Mouse (Mus musculus): ENCODE results near the gene Ttll3. TPM values are rescaled to one million over a fixed set of nuclear protein-coding genes. Genes with fewer than 3 reads are reported as not detected.

Gene Ttll3
- polyA plus RNA-seq, 1 experiment: 52.2 TPM

GRCm38 (mm10) chr6:113380480-113380879, 8.6 kb upstream of the Ttll3 start:
- WGBS: 89% methylated on average over 11 of the region's 11 CpGs
- H3K27ac ChIP-seq (ENCODE audit: insufficient read depth, low read length): no peak overlapping the region
- H3K27me3 ChIP-seq (ENCODE audit: control insufficient read depth, insufficient read depth, low read length): no peaks in the 10 kb centered on the region
- TF ChIP-seq CTCF (IDR thresholded peaks at IDR 0.05; ENCODE audit: borderline replicate concordance, insufficient read depth, low read depth, low read length) (no peak), POLR2A (IDR thresholded peaks at IDR 0.05; ENCODE audit: borderline replicate concordance, insufficient read depth, low read length) (no peak)
- H3K4me1 ChIP-seq (ENCODE audit: control insufficient read depth, insufficient read depth, low read length): peaks cover 2% of the 10 kb centered on the region
- no peak overlapping the region for H3K4me3 ChIP-seq (replicated peaks; ENCODE audit: insufficient read depth, low read depth, low read length)
- no peak for DNase-seq

DNA sequence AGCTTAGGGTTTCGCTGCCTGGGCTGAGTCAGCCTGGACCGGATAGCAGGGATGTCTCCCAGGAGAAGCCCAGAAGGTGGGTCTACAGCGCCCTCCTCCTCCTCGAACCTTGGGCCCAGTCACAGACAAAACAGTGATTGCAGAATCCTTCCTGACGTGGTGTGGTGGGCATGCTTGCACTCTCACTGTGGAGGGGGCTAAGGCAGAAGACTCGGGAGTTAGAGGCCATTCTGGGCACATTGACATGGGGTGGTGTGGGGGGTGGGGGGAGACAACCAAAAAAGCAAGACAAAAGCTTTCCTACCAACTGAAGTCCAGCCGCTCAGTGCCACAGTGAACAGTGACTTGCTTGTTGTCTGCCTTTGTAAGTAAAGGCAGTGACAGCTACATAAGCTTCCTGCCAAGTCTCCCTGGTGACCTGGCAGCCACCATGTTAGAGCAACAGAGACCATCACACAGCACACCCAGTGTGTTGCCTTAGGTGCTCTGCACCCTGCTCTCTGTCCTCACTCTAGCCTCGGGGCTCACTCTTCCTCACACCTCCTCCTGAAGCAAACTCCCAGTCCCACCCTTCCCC, 4.6 kb upstream of the Ttll3 start:
- no peak overlapping the region for H3K4me3 ChIP-seq (replicated peaks; ENCODE audit: insufficient read depth, low read depth, low read length)
- H3K27me3 ChIP-seq (ENCODE audit: control insufficient read depth, insufficient read depth, low read length): no peaks in the 10 kb centered on the region
- no peak for TF ChIP-seq POLR2A (IDR thresholded peaks at IDR 0.05; ENCODE audit: borderline replicate concordance, insufficient read depth, low read length)
- no peak for TF ChIP-seq CTCF (IDR thresholded peaks at IDR 0.05; ENCODE audit: borderline replicate concordance, insufficient read depth, low read depth, low read length)
- DNase-seq: peak in 1 of 2 experiments; percentile 46
- no peak overlapping the region; the same call in 1 of the 2 replicates for H3K27ac ChIP-seq (ENCODE audit: insufficient read depth, low read length)
- whole genome bisulfite sequencing: 45% methylated on average over 8 of the region's 8 CpGs
- peaks cover 3% of the 10 kb centered on the region for H3K4me1 ChIP-seq (ENCODE audit: control insufficient read depth, insufficient read depth, low read length)

- Histone ChIP-seq H3K4me1 (ENCODE audit: control insufficient read depth, insufficient read depth, low read length) (peaks cover 3% of the 10 kb centered on the region), H3K27me3 (ENCODE audit: control insufficient read depth, insufficient read depth, low read length) (no peaks in the 10 kb centered on the region), H3K4me3 (replicated peaks; ENCODE audit: insufficient read depth, low read depth, low read length) (no peak overlapping the region), H3K27ac (ENCODE audit: insufficient read depth, low read length) (peak overlapping the region; percentile 63; the same call in 1 of the 2 replicates)
- no peak for DNase-seq
- TF ChIP-seq POLR2A (IDR thresholded peaks at IDR 0.05; ENCODE audit: borderline replicate concordance, insufficient read depth, low read length) (no peak), CTCF (IDR thresholded peaks at IDR 0.05; ENCODE audit: borderline replicate concordance, insufficient read depth, low read depth, low read length) (no peak)
- WGBS: 55% methylated on average over 11 of the region's 11 CpGs
Measured at GRCm38 (mm10) chr6:113385160-113385714, 3.8 kb upstream of the Ttll3 start.

- Histone ChIP-seq H3K27ac (ENCODE audit: insufficient read depth, low read length) (no peak overlapping the region), H3K4me3 (replicated peaks; ENCODE audit: insufficient read depth, low read depth, low read length) (no peak overlapping the region), H3K27me3 (ENCODE audit: control insufficient read depth, insufficient read depth, low read length) (no peaks in the 10 kb centered on the region), H3K4me1 (ENCODE audit: control insufficient read depth, insufficient read depth, low read length) (peaks cover 3% of the 10 kb centered on the region)
- DNase-seq: peak in 1 of 2 experiments; percentile 36
- TF ChIP-seq CTCF (IDR thresholded peaks at IDR 0.05; ENCODE audit: borderline replicate concordance, insufficient read depth, low read depth, low read length) (no peak), POLR2A (IDR thresholded peaks at IDR 0.05; ENCODE audit: borderline replicate concordance, insufficient read depth, low read length) (no peak)
- WGBS: 67% methylated on average over 3 of the region's 3 CpGs
Measured at GRCm38 (mm10) chr6:113386025-113386424, 3.0 kb upstream of the Ttll3 start.

DNA sequence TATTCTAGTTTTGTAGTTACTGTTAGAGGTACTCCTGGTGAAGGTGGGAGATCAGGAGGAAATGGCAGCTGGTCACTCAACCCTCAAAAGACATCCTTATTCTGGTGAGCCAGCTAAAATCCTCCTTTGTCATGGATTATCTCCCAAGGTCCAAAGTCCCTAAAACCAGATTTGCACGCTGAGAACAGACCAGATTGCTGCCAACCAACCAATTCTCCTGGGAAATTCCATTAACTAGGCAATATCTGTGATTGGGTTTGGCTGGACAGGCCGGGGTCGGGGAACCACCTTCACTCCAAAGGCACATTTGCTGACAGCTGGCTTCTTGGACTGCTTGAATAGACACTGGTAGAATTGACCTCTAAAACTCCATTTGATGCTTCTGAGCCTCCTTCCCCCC, 1.7 kb downstream of the Ttll3 start:
- no peak for DNase-seq
- 49% methylated on average over 3 of the region's 3 CpGs for WGBS
- Histone ChIP-seq H3K4me1 (ENCODE audit: control insufficient read depth, insufficient read depth, low read length) (peaks cover 3% of the 10 kb centered on the region), H3K27ac (ENCODE audit: insufficient read depth, low read length) (no peak overlapping the region), H3K4me3 (replicated peaks; ENCODE audit: insufficient read depth, low read depth, low read length) (no peak overlapping the region), H3K27me3 (ENCODE audit: control insufficient read depth, insufficient read depth, low read length) (no peaks in the 10 kb centered on the region)
- TF ChIP-seq CTCF (IDR thresholded peaks at IDR 0.05; ENCODE audit: borderline replicate concordance, insufficient read depth, low read depth, low read length) (no peak), POLR2A (IDR thresholded peaks at IDR 0.05; ENCODE audit: borderline replicate concordance, insufficient read depth, low read length) (no peak)

GRCm38 (mm10) chr6:113392015-113392386, 2.9 kb downstream of the Ttll3 start:
- 18% methylated on average over 10 of the region's 10 CpGs for WGBS
- Histone ChIP-seq H3K4me1 (ENCODE audit: control insufficient read depth, insufficient read depth, low read length) (peaks cover 3% of the 10 kb centered on the region; the same call in 1 of the 2 replicates), H3K27me3 (ENCODE audit: control insufficient read depth, insufficient read depth, low read length) (no peaks in the 10 kb centered on the region), H3K27ac (ENCODE audit: insufficient read depth, low read length) (no peak overlapping the region), H3K4me3 (replicated peaks; ENCODE audit: insufficient read depth, low read depth, low read length) (peak overlapping the region; percentile 28)
- DNase-seq: no peak
- TF ChIP-seq CTCF (IDR thresholded peaks at IDR 0.05; ENCODE audit: borderline replicate concordance, insufficient read depth, low read depth, low read length): no peak
- no peak for TF ChIP-seq POLR2A (IDR thresholded peaks at IDR 0.05; ENCODE audit: borderline replicate concordance, insufficient read depth, low read length)

DNA sequence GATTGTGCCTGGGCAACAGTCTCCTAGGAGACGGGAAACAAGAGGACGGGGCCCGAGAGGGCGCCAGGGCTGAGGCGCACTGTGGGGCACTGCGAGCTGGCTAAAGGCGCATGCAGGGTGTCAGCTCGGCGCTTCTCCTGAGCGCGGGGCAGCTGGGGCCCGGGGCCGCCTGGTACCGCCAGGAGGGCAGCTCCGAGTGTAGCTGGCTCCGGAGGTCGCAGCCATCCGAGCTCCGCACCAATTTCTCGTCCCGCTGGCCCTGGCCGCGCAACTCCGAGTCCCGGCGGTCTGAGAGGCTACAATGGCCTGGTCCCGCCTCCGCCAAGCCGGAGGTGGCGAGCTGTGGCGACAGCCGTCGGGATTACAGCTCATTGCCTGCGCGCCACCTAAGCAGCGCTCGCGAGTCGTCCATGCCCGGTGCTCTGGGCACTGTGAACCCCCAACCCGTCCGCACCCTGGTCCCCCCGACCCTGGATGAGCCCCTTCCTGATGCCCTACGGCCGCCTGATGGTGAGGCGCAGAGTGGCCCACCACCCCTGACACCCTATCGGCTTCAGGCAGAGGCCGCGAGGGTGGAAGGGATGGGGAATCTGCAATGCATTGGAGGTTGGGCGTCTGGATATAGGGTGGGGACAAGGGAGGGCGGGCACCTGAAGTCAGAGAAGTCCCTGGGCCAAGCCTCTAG, 3.5 kb downstream of the Ttll3 start:
- Histone ChIP-seq H3K27ac (ENCODE audit: insufficient read depth, low read length) (no peak overlapping the region), H3K27me3 (ENCODE audit: control insufficient read depth, insufficient read depth, low read length) (no peaks in the 10 kb centered on the region), H3K4me1 (ENCODE audit: control insufficient read depth, insufficient read depth, low read length) (peaks cover 1% of the 10 kb centered on the region; the same call in 1 of the 2 replicates), H3K4me3 (replicated peaks; ENCODE audit: insufficient read depth, low read depth, low read length) (peak overlapping the region; percentile 28)
- 3% methylated on average over 51 of the region's 51 CpGs for WGBS
- DNase-seq: peak; percentile 54 to 65
- TF ChIP-seq CTCF (IDR thresholded peaks at IDR 0.05; ENCODE audit: borderline replicate concordance, insufficient read depth, low read depth, low read length) (no peak), POLR2A (IDR thresholded peaks at IDR 0.05; ENCODE audit: borderline replicate concordance, insufficient read depth, low read length) (no peak)

- Histone ChIP-seq H3K27ac (ENCODE audit: insufficient read depth, low read length) (no peak overlapping the region), H3K27me3 (ENCODE audit: control insufficient read depth, insufficient read depth, low read length) (no peaks in the 10 kb centered on the region), H3K4me3 (replicated peaks; ENCODE audit: insufficient read depth, low read depth, low read length) (no peak overlapping the region), H3K4me1 (ENCODE audit: control insufficient read depth, insufficient read depth, low read length) (no peaks in the 10 kb centered on the region)
- DNase-seq: no peak
- TF ChIP-seq CTCF (IDR thresholded peaks at IDR 0.05; ENCODE audit: borderline replicate concordance, insufficient read depth, low read depth, low read length) (no peak), POLR2A (IDR thresholded peaks at IDR 0.05; ENCODE audit: borderline replicate concordance, insufficient read depth, low read length) (no peak)
- 72% methylated on average over 6 of the region's 6 CpGs for WGBS
Measured at GRCm38 (mm10) chr6:113393951-113394350, 4.9 kb downstream of the Ttll3 start.
